Mouse (Mus musculus): ENCODE data around the gene Usp35.

GRCm38 (mm10) chr7:97331726-97332666 is at the start of gene Usp35, which contains the start of gene Kctd21:
- TF ChIP-seq POLR2A (IDR thresholded peaks at IDR 0.05; ENCODE audit: borderline replicate concordance, extremely low read depth, insufficient read depth, insufficient read length, poor library complexity, severe bottlenecking) (no peak), CTCF (IDR thresholded peaks at IDR 0.05; ENCODE audit: borderline replicate concordance, extremely low read depth, insufficient read depth, insufficient read length) (no peak)
